Mouse (Mus musculus) thymus, adult 2 months (tissue): ENCODE measurements around the gene Nt5m. TPM values are rescaled to one million over a fixed set of nuclear protein-coding genes. Genes with fewer than 3 reads are reported as not detected.

Experiments used
- DNase-seq: peaks from one replicate; pipeline ENCODE4 v3.0.0; 2021
- H3K27ac ChIP-seq: fragments of 200-500 bp; 2 replicates; pipeline ENCODE4 v1.5.1; 2012; ENCODE audit warnings: low read length, control low read depth; ENCODE audit not compliant: control insufficient read depth, insufficient read depth
- H3K27me3 ChIP-seq: fragments of 200-500 bp; 2 replicates; pipeline ENCODE4 v1.6.1; 2012; ENCODE audit warnings: mild to moderate bottlenecking, low read length, moderate library complexity, mixed read lengths; ENCODE audit not compliant: control insufficient read depth, insufficient read depth
- H3K36me3 ChIP-seq: fragments of 200-500 bp; 2 replicates; pipeline ENCODE4 v1.6.1; 2012; ENCODE audit warnings: mild to moderate bottlenecking, low read length, moderate library complexity; ENCODE audit not compliant: control insufficient read depth, insufficient read depth
- H3K4me1 ChIP-seq: fragments of 200-500 bp; replicated peaks from 2 replicates; pipeline ENCODE4 v1.6.1; 2012; ENCODE audit warnings: low read length; ENCODE audit not compliant: control insufficient read depth, insufficient read depth
- H3K4me3 ChIP-seq: fragments of 200-500 bp; 2 replicates; pipeline ENCODE4 v1.5.1; 2012; ENCODE audit warnings: mild to moderate bottlenecking, low read length, control low read depth, moderate library complexity; ENCODE audit not compliant: control insufficient read depth, insufficient read depth
- CTCF ChIP-seq: fragments of 200-500 bp; IDR thresholded peaks from 2 replicates; pipeline ENCODE4 v1.5.1; 2012; ENCODE audit warnings: mild to moderate bottlenecking, control low read depth, low read length, moderate library complexity, borderline replicate concordance; ENCODE audit not compliant: control insufficient read depth, poor library complexity, insufficient read depth; ENCODE audit errors: extremely low read depth
- POLR2A ChIP-seq: fragments of 200-500 bp; IDR thresholded peaks from 2 replicates; pipeline ENCODE4 v1.6.1; 2012; ENCODE audit warnings: mild to moderate bottlenecking, low read length, control low read depth, moderate library complexity; ENCODE audit not compliant: control insufficient read depth, poor library complexity, insufficient read depth; ENCODE audit errors: extremely low read depth
- WGBS: fragments of 180-500 bp; shearing (Covaris S2); methylation state at CpG from one replicate; pipeline ENCODE4 v1.1.7; 2018; 5-methylcytosine and 5-hydroxymethylcytosine counted together
- polyA plus RNA-seq: library from polyadenylated mRNA; depleted of rRNA; stranded (reverse); fragments of >200 nt; gene quantifications from 2 replicates; pipeline ENCODE4 v1.2.3, GENCODE M21; 2012; rRNA removed

The Nt5m gene
- polyA plus RNA-seq, result 30.1 and 31.0 TPM in 2 replicates

- Histone ChIP-seq H3K36me3 (peaks cover 3% of the 10 kb centered on the region; the same call in 1 of the 2 replicates), H3K27me3 (no peaks in the 10 kb centered on the region), H3K4me1 (no peaks in the 10 kb centered on the region), H3K27ac (peak within 1 kb of the TSS; percentile 88), H3K4me3 (peak within 1 kb of the TSS; percentile 88)
- 0% methylated on average over 24 of the region's 24 CpGs for WGBS
- TF ChIP-seq POLR2A, result no peak
- TF ChIP-seq CTCF, result 0 out of 2 replicates have a peak, but pooled peaks have one; percentile 25
- DNase-seq, result peak; percentile 93
These were observed at the start of gene Nt5m for GRCm38 (mm10) chr11:59839008-59839458. Gene Nt5m (plus strand): TSS chr11:59839447.

- Histone ChIP-seq H3K27me3 (no peaks in the 10 kb centered on the region), H3K4me3 (no peak overlapping the region), H3K27ac (no peak overlapping the region), H3K36me3 (peaks cover 47% of the 10 kb centered on the region), H3K4me1 (no peaks in the 10 kb centered on the region)
- no peak for TF ChIP-seq POLR2A
- TF ChIP-seq CTCF, result no peak
- DNase-seq, result no peak
- WGBS, result 96% methylated on average over 6 of the region's 6 CpGs
These were observed 45.9 kb upstream of the Nt5m start for GRCm38 (mm10) chr11:59793390-59793789.

- WGBS, result 97% methylated on average over 10 of the region's 10 CpGs
- H3K36me3 ChIP-seq, result peaks cover 71% of the 10 kb centered on the region
- H3K27ac ChIP-seq, result no peak overlapping the region
- TF ChIP-seq CTCF (no peak), POLR2A (no peak)
- H3K4me3 ChIP-seq, result no peak overlapping the region
- H3K27me3 ChIP-seq, result no peaks in the 10 kb centered on the region
- DNase-seq, result no peak
- H3K4me1 ChIP-seq, result no peaks in the 10 kb centered on the region
These were observed 38.8 kb upstream of the Nt5m start for GRCm38 (mm10) chr11:59800412-59800811.

GRCm38 (mm10) chr11:59801881-59802280 is 37.4 kb upstream of the Nt5m start:
- H3K27me3 ChIP-seq, result no peaks in the 10 kb centered on the region
- 97% methylated on average over 8 of the region's 8 CpGs for WGBS
- H3K4me3 ChIP-seq, result no peak overlapping the region
- no peak overlapping the region for H3K27ac ChIP-seq
- TF ChIP-seq CTCF (no peak), POLR2A (no peak)
- H3K36me3 ChIP-seq, result peaks cover 66% of the 10 kb centered on the region
- no peaks in the 10 kb centered on the region for H3K4me1 ChIP-seq
- no peak for DNase-seq

- Histone ChIP-seq H3K27ac (no peak overlapping the region), H3K4me3 (no peak overlapping the region), H3K27me3 (no peaks in the 10 kb centered on the region), H3K4me1 (peaks cover 2% of the 10 kb centered on the region), H3K36me3 (peaks cover 58% of the 10 kb centered on the region)
- TF ChIP-seq CTCF (no peak), POLR2A (no peak)
- WGBS, result 97% methylated on average over 14 of the region's 14 CpGs
- DNase-seq, result no peak
These were observed 35.7 kb upstream of the Nt5m start for GRCm38 (mm10) chr11:59803516-59803915.

- no peak overlapping the region for H3K27ac ChIP-seq
- DNase-seq, result no peak
- peaks cover 47% of the 10 kb centered on the region for H3K36me3 ChIP-seq
- TF ChIP-seq POLR2A, result no peak
- no peak for TF ChIP-seq CTCF
- no peak overlapping the region for H3K4me3 ChIP-seq
- H3K4me1 ChIP-seq, result peaks cover 6% of the 10 kb centered on the region
- no peaks in the 10 kb centered on the region for H3K27me3 ChIP-seq
- WGBS, result 98% methylated on average over 22 of the region's 22 CpGs
These were observed 34.7 kb upstream of the Nt5m start for GRCm38 (mm10) chr11:59804409-59805110.

- Histone ChIP-seq H3K36me3 (peaks cover 41% of the 10 kb centered on the region), H3K27me3 (no peaks in the 10 kb centered on the region), H3K27ac (no peak overlapping the region), H3K4me3 (no peak overlapping the region), H3K4me1 (peaks cover 6% of the 10 kb centered on the region)
- no peak for DNase-seq
- TF ChIP-seq CTCF (no peak), POLR2A (no peak)
- WGBS, result 100% methylated on average over 1 of the region's 1 CpGs
These were observed 34.0 kb upstream of the Nt5m start for GRCm38 (mm10) chr11:59805256-59805655.
